Mouse (Mus musculus) embryonic fibroblast, embryonic 13.5 days (primary cell): ENCODE data around the gene Dgki.

Source experiments
- CTCF ChIP-seq: IDR thresholded peaks from 2 replicates; pipeline ENCODE4 v1.5.1; 2011; ENCODE audit warnings: mild to moderate bottlenecking, control low read depth, low read length, moderate library complexity, borderline replicate concordance; ENCODE audit not compliant: insufficient read depth
- POLR2A ChIP-seq: IDR thresholded peaks from 2 replicates; pipeline ENCODE4 v1.6.1; 2011; ENCODE audit warnings: low read depth, mild to moderate bottlenecking, control low read depth, low read length, moderate library complexity

- TF ChIP-seq POLR2A (no peak), CTCF (no peak)
Observed at GRCm38 (mm10) chr6:36903821-36904220, 396.2 kb downstream of the Dgki start.
